15 mouse cellular contexts compared by ENCODE assay signal in genomic region chr7:19169506-19169905, GRCm38 (mm10). TPM values are rescaled to one million over a fixed set of nuclear protein-coding genes. Genes with fewer than 3 reads are reported as not detected.
DNase-seq lines count a peak whose midpoint lies in the region; ATAC-seq and TF ChIP-seq lines count a peak whose summit lies in the region.
"Had no signal": no experiment of that assay in that cellular context is flagged by ENCODE, and none has a peak within 500 bp of the region (broad histone marks: within the 10 kb centered on the region; RNA-seq: fewer than 3 reads in every experiment).

No protein-coding gene starts in this region.

- no peak overlapping the region for H3K9ac ChIP-seq in forebrain, embryonic 15.5 days (replicated peaks)
- peak overlapping the region; percentile 14; the same call in 1 of the 2 replicates for H3K9ac ChIP-seq in hindbrain, embryonic 13.5 days
- H3K9ac ChIP-seq in midbrain, embryonic 11.5 days (ENCODE audit: low read length) = no peak overlapping the region

- no peaks in the 10 kb centered on the region for H3K36me3 ChIP-seq in forebrain, embryonic 15.5 days
- H3K36me3 ChIP-seq in forebrain, embryonic 10.5 days (replicated peaks) = no peaks in the 10 kb centered on the region
- H3K36me3 ChIP-seq in hindbrain, embryonic 13.5 days = no peaks in the 10 kb centered on the region
- no peaks in the 10 kb centered on the region for H3K36me3 ChIP-seq in hindbrain, embryonic 10.5 days
- no peaks in the 10 kb centered on the region for H3K36me3 ChIP-seq in midbrain, embryonic 11.5 days (ENCODE audit: control insufficient read depth, insufficient read depth, low read length)
- no peaks in the 10 kb centered on the region for H3K36me3 ChIP-seq in midbrain, embryonic 10.5 days

- no peak overlapping the region for H3K4me3 ChIP-seq in forebrain, embryonic 15.5 days
- H3K4me3 ChIP-seq in forebrain, embryonic 10.5 days = no peak overlapping the region
- H3K4me3 ChIP-seq in hindbrain, embryonic 13.5 days = no peak overlapping the region
- H3K4me3 ChIP-seq in hindbrain, embryonic 10.5 days = no peak overlapping the region
- no peak overlapping the region for H3K4me3 ChIP-seq in midbrain, embryonic 11.5 days (ENCODE audit: low read depth, low read length)
- no peak overlapping the region for H3K4me3 ChIP-seq in midbrain, embryonic 10.5 days
- no peak overlapping the region for H3K4me3 ChIP-seq in olfactory bulb, adult 2 months (ENCODE audit: insufficient read depth, low read depth, low read length)

- no peak for TF ChIP-seq POLR2A in olfactory bulb, adult 2 months (IDR thresholded peaks at IDR 0.05; ENCODE audit: insufficient read depth, low read depth, low read length)

- peaks cover 47% of the 10 kb centered on the region for H3K4me1 ChIP-seq in forebrain, embryonic 15.5 days
- peaks cover 35% of the 10 kb centered on the region for H3K4me1 ChIP-seq in forebrain, embryonic 10.5 days
- H3K4me1 ChIP-seq in hindbrain, embryonic 13.5 days (replicated peaks) = peaks cover 43% of the 10 kb centered on the region
- H3K4me1 ChIP-seq in hindbrain, embryonic 10.5 days (replicated peaks) = peaks cover 44% of the 10 kb centered on the region
- H3K4me1 ChIP-seq in midbrain, embryonic 11.5 days (ENCODE audit: control insufficient read depth, insufficient read depth, low read length) = peaks cover 11% of the 10 kb centered on the region
- H3K4me1 ChIP-seq in midbrain, embryonic 10.5 days = peaks cover 46% of the 10 kb centered on the region
- H3K4me1 ChIP-seq in olfactory bulb, adult 2 months (ENCODE audit: control insufficient read depth, insufficient read depth, low read length) = peaks cover 47% of the 10 kb centered on the region

- no peak for TF ChIP-seq CTCF in olfactory bulb, adult 2 months (IDR thresholded peaks at IDR 0.05; ENCODE audit: insufficient read depth, low read depth, low read length)

- DNase-seq in forebrain, embryonic 10.5 days (ENCODE audit: extremely low spot score, low spot score) = no peak
- DNase-seq in hindbrain, embryonic 10.5 days (ENCODE audit: low spot score) = no peak
- peak; percentile 78 for DNase-seq in midbrain, embryonic 11.5 days (ENCODE audit: low spot score, missing footprints)
- DNase-seq in midbrain, embryonic 10.5 days (ENCODE audit: low spot score) = no peak
- DNase-seq in urinary bladder, postnatal 4 days (ENCODE audit: low spot score in 2 of 2) = no peak
- DNase-seq: adrenal gland, adult 8-10 months; B cell, adult 2 months; cerebellum, adult 8-10 months; kidney, adult 18-20 months; lung, postnatal 14 days; thymus, adult 18-20 months had no signal

- H3K27ac ChIP-seq in forebrain, embryonic 15.5 days (replicated peaks) = peak overlapping the region; percentile 93
- H3K27ac ChIP-seq in forebrain, embryonic 10.5 days = no peak overlapping the region
- no peak overlapping the region for H3K27ac ChIP-seq in hindbrain, embryonic 13.5 days
- H3K27ac ChIP-seq in hindbrain, embryonic 10.5 days = no peak overlapping the region
- no peak overlapping the region for H3K27ac ChIP-seq in midbrain, embryonic 11.5 days (ENCODE audit: low read depth, low read length)
- H3K27ac ChIP-seq in midbrain, embryonic 10.5 days (replicated peaks) = no peak overlapping the region
- H3K27ac ChIP-seq in olfactory bulb, adult 2 months (ENCODE audit: insufficient read depth, low read depth, low read length) = peak overlapping the region; percentile 97

- 53% methylated on average over 10 of the region's 10 CpGs for WGBS in forebrain, embryonic 15.5 days
- 67% methylated on average over 10 of the region's 10 CpGs for WGBS in forebrain, embryonic 10.5 days
- WGBS in hindbrain, embryonic 13.5 days = 58% methylated on average over 10 of the region's 10 CpGs
- WGBS in hindbrain, embryonic 10.5 days = 66% methylated on average over 10 of the region's 10 CpGs
- WGBS in midbrain, embryonic 11.5 days = 66% methylated on average over 10 of the region's 10 CpGs
- 65% methylated on average over 10 of the region's 10 CpGs for WGBS in midbrain, embryonic 10.5 days
- 37% methylated on average over 10 of the region's 10 CpGs for WGBS in olfactory bulb, adult 2 months

- no peaks in the 10 kb centered on the region for H3K9me3 ChIP-seq in forebrain, embryonic 15.5 days
- H3K9me3 ChIP-seq in forebrain, embryonic 10.5 days = 0 out of 2 replicates have a peak, but pooled peaks cover 6% of the 10 kb centered on the region
- no peaks in the 10 kb centered on the region for H3K9me3 ChIP-seq in hindbrain, embryonic 13.5 days
- peaks cover 3% of the 10 kb centered on the region; the same call in 1 of the 2 replicates for H3K9me3 ChIP-seq in hindbrain, embryonic 10.5 days
- H3K9me3 ChIP-seq in midbrain, embryonic 11.5 days (ENCODE audit: control insufficient read depth, low read length) = peaks cover 2% of the 10 kb centered on the region; the same call in 1 of the 2 replicates
- H3K9me3 ChIP-seq in midbrain, embryonic 10.5 days (replicated peaks) = peaks cover 4% of the 10 kb centered on the region; the same call in 1 of the 2 replicates

- no peak for ATAC-seq in forebrain, embryonic 15.5 days (replicated peaks)
- ATAC-seq in hindbrain, embryonic 13.5 days (ENCODE audit: low FRiP score) = no peak
- no peak for ATAC-seq in midbrain, embryonic 11.5 days (ENCODE audit: low FRiP score)

- no peak overlapping the region for H3K4me2 ChIP-seq in forebrain, embryonic 15.5 days (replicated peaks)
- H3K4me2 ChIP-seq in hindbrain, embryonic 13.5 days = no peak overlapping the region
- no peak overlapping the region for H3K4me2 ChIP-seq in midbrain, embryonic 11.5 days
- H3K4me2 ChIP-seq: liver, embryonic 11.5 days had no signal

- peaks cover 6% of the 10 kb centered on the region; the same call in 1 of the 2 replicates for H3K27me3 ChIP-seq in forebrain, embryonic 15.5 days
- H3K27me3 ChIP-seq in forebrain, embryonic 10.5 days (ENCODE audit: poor library complexity, severe bottlenecking) = peaks cover 53% of the 10 kb centered on the region
- peaks cover 35% of the 10 kb centered on the region for H3K27me3 ChIP-seq in hindbrain, embryonic 13.5 days
- H3K27me3 ChIP-seq in hindbrain, embryonic 10.5 days (ENCODE audit: insufficient read depth, poor library complexity, severe bottlenecking) = peaks cover 25% of the 10 kb centered on the region
- H3K27me3 ChIP-seq in midbrain, embryonic 11.5 days (ENCODE audit: control insufficient read depth, insufficient read depth, low read length) = peaks cover 8% of the 10 kb centered on the region
- H3K27me3 ChIP-seq in midbrain, embryonic 10.5 days (ENCODE audit: low read depth, poor library complexity, severe bottlenecking) = peaks cover 41% of the 10 kb centered on the region

RNA-seq across cellular contexts. Expression of gene Gipr, which starts 3.6 kb away (rescaled TPM):
- 18.1 and 20.0 TPM in 2 replicates for polyA plus RNA-seq in forebrain, embryonic 15.5 days (2015; fragmentation: Nextera tagmentation; extraction: Ambion mirVana)
- 0.22 and 0.25 TPM in 2 replicates for polyA plus RNA-seq in forebrain, embryonic 10.5 days (2016; fragmentation: Nextera tagmentation; extraction: Ambion mirVana)
- 1.6 and 2.3 TPM in 2 replicates for polyA plus RNA-seq in hindbrain, embryonic 13.5 days (2015; fragmentation: Nextera tagmentation; extraction: Ambion mirVana)
- 0.95 and 1.3 TPM in 2 replicates for polyA plus RNA-seq in hindbrain, embryonic 10.5 days (2016; fragmentation: Nextera tagmentation; extraction: Ambion mirVana)
- 0.58 and 0.75 TPM in 2 replicates for polyA plus RNA-seq in midbrain, embryonic 11.5 days (2014; fragmentation: Nextera tagmentation; extraction: Ambion mirVana)
- 0.60 and 1.5 TPM in 2 replicates for polyA plus RNA-seq in midbrain, embryonic 10.5 days (2016; fragmentation: Nextera tagmentation; extraction: Ambion mirVana)
- polyA plus RNA-seq in olfactory bulb, adult 2 months (2012; ENCODE audit: insufficient read depth, insufficient read length, low replicate concordance, missing spikeins) = not detected in 2 replicates

RNA-seq across cellular contexts. Expression of gene Eml2, which starts 6.7 kb away (rescaled TPM):
- 8.2 and 12.5 TPM in 2 replicates for polyA plus RNA-seq in forebrain, embryonic 15.5 days (2015; fragmentation: Nextera tagmentation; extraction: Ambion mirVana)
- 5.3 and 6.4 TPM in 2 replicates for polyA plus RNA-seq in forebrain, embryonic 10.5 days (2016; fragmentation: Nextera tagmentation; extraction: Ambion mirVana)
- polyA plus RNA-seq in hindbrain, embryonic 13.5 days (2015; fragmentation: Nextera tagmentation; extraction: Ambion mirVana) = 6.6 and 8.2 TPM in 2 replicates
- 2.8 and 4.9 TPM in 2 replicates for polyA plus RNA-seq in hindbrain, embryonic 10.5 days (2016; fragmentation: Nextera tagmentation; extraction: Ambion mirVana)
- polyA plus RNA-seq in midbrain, embryonic 11.5 days (2014; fragmentation: Nextera tagmentation; extraction: Ambion mirVana) = 1.5 and 1.9 TPM in 2 replicates
- polyA plus RNA-seq in midbrain, embryonic 10.5 days (2016; fragmentation: Nextera tagmentation; extraction: Ambion mirVana) = 4.3 and 4.8 TPM in 2 replicates
- polyA plus RNA-seq in olfactory bulb, adult 2 months (2012; ENCODE audit: insufficient read depth, insufficient read length, low replicate concordance, missing spikeins) = not detected in 2 replicates

RNA-seq across cellular contexts. Expression of gene Snrpd2, which starts 20.0 kb away (rescaled TPM):
- polyA plus RNA-seq in forebrain, embryonic 15.5 days (2015; fragmentation: Nextera tagmentation; extraction: Ambion mirVana) = 135 and 143 TPM in 2 replicates
- 183 and 193 TPM in 2 replicates for polyA plus RNA-seq in forebrain, embryonic 10.5 days (2016; fragmentation: Nextera tagmentation; extraction: Ambion mirVana)
- polyA plus RNA-seq in hindbrain, embryonic 13.5 days (2015; fragmentation: Nextera tagmentation; extraction: Ambion mirVana) = 123 and 128 TPM in 2 replicates
- polyA plus RNA-seq in hindbrain, embryonic 10.5 days (2016; fragmentation: Nextera tagmentation; extraction: Ambion mirVana) = 184 TPM in 2 replicates
- 156 and 160 TPM in 2 replicates for polyA plus RNA-seq in midbrain, embryonic 11.5 days (2014; fragmentation: Nextera tagmentation; extraction: Ambion mirVana)
- polyA plus RNA-seq in midbrain, embryonic 10.5 days (2016; fragmentation: Nextera tagmentation; extraction: Ambion mirVana) = 168 and 180 TPM in 2 replicates
- not detected in 2 replicates for polyA plus RNA-seq in olfactory bulb, adult 2 months (2012; ENCODE audit: insufficient read depth, insufficient read length, low replicate concordance, missing spikeins)

RNA-seq across cellular contexts. Expression of gene Qpctl, which starts 20.4 kb away (rescaled TPM):
- polyA plus RNA-seq in forebrain, embryonic 15.5 days (2015; fragmentation: Nextera tagmentation; extraction: Ambion mirVana) = 18.7 and 19.4 TPM in 2 replicates
- 14.7 and 16.0 TPM in 2 replicates for polyA plus RNA-seq in forebrain, embryonic 10.5 days (2016; fragmentation: Nextera tagmentation; extraction: Ambion mirVana)
- 23.1 and 23.8 TPM in 2 replicates for polyA plus RNA-seq in hindbrain, embryonic 13.5 days (2015; fragmentation: Nextera tagmentation; extraction: Ambion mirVana)
- 16.7 and 22.1 TPM in 2 replicates for polyA plus RNA-seq in hindbrain, embryonic 10.5 days (2016; fragmentation: Nextera tagmentation; extraction: Ambion mirVana)
- 10.7 and 11.4 TPM in 2 replicates for polyA plus RNA-seq in midbrain, embryonic 11.5 days (2014; fragmentation: Nextera tagmentation; extraction: Ambion mirVana)
- 17.0 and 21.2 TPM in 2 replicates for polyA plus RNA-seq in midbrain, embryonic 10.5 days (2016; fragmentation: Nextera tagmentation; extraction: Ambion mirVana)
- not detected in 2 replicates for polyA plus RNA-seq in olfactory bulb, adult 2 months (2012; ENCODE audit: insufficient read depth, insufficient read length, low replicate concordance, missing spikeins)

RNA-seq across cellular contexts. Expression of gene Gpr4, which starts 42.8 kb away (rescaled TPM):
- 2.2 and 2.4 TPM in 2 replicates for polyA plus RNA-seq in forebrain, embryonic 15.5 days (2015; fragmentation: Nextera tagmentation; extraction: Ambion mirVana)
- polyA plus RNA-seq in forebrain, embryonic 10.5 days (2016; fragmentation: Nextera tagmentation; extraction: Ambion mirVana) = 1.6 and 2.0 TPM in 2 replicates
- polyA plus RNA-seq in hindbrain, embryonic 13.5 days (2015; fragmentation: Nextera tagmentation; extraction: Ambion mirVana) = 1.8 and 2.3 TPM in 2 replicates
- 1.8 and 2.9 TPM in 2 replicates for polyA plus RNA-seq in hindbrain, embryonic 10.5 days (2016; fragmentation: Nextera tagmentation; extraction: Ambion mirVana)
- 1.5 and 1.7 TPM in 2 replicates for polyA plus RNA-seq in midbrain, embryonic 11.5 days (2014; fragmentation: Nextera tagmentation; extraction: Ambion mirVana)
- 2.4 and 2.6 TPM in 2 replicates for polyA plus RNA-seq in midbrain, embryonic 10.5 days (2016; fragmentation: Nextera tagmentation; extraction: Ambion mirVana)
- not detected in 2 replicates for polyA plus RNA-seq in olfactory bulb, adult 2 months (2012; ENCODE audit: insufficient read depth, insufficient read length, low replicate concordance, missing spikeins)

Comparison
In these comparisons a context has a peak if more than half of its experiments do, and no peak if none do; other contexts are left out.
1. H3K27ac ChIP-seq: peak in forebrain, embryonic 15.5 days (single experiment) and olfactory bulb, adult 2 months (single experiment); none in forebrain, embryonic 10.5 days (single experiment), hindbrain, embryonic 13.5 days (single experiment), hindbrain, embryonic 10.5 days (single experiment), midbrain, embryonic 11.5 days (single experiment) and midbrain, embryonic 10.5 days (single experiment).
2. RNA of gene Snrpd2, which starts 20.0 kb away (polyA plus RNA-seq): 183 to 193 TPM in forebrain, embryonic 10.5 days, 184 TPM in hindbrain, embryonic 10.5 days, 168 to 180 TPM in midbrain, embryonic 10.5 days, 156 to 160 TPM in midbrain, embryonic 11.5 days, 135 to 143 TPM in forebrain, embryonic 15.5 days and 123 to 128 TPM in hindbrain, embryonic 13.5 days; not detected in olfactory bulb, adult 2 months; every median in the first group is over 100 times any median in the second.